Mouse (Mus musculus) stomach, postnatal 0 days (tissue): ENCODE results near the gene Prkg1.

Experiments used
- CTCF ChIP-seq: IDR thresholded peaks from 2 replicates; pipeline ENCODE4 v1.5.1; 2016; ENCODE audit warnings: antibody characterized with exemption, low read depth, mild to moderate bottlenecking, moderate library complexity
- EP300 ChIP-seq: optimal IDR thresholded peaks from 2 replicates; pipeline ENCODE3; 2016; ENCODE audit warnings: antibody characterized with exemption

DNA sequence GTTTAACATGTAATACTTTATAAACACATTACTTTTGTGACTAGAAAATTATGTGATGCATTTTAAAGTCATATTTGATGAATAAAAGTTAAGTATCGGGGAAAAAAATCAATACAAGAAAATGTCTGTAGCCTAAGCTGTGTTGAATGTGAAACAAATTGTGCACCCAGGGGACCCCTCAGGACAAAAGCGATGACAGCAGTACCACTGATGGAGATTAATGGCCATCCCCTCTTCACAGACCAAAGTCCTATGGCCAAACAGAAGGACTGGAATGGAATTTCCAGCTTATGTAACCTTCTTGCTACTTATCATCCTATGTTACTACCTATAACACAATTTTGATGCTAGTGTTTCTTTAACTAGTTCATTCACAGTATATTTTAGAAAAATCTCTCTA is 473.6 kb downstream of the Prkg1 start:
- TF ChIP-seq EP300 = no peak
- no peak for TF ChIP-seq CTCF
